Comparison of ENCODE assay signal across 8 mouse cellular contexts in the genomic region with DNA sequence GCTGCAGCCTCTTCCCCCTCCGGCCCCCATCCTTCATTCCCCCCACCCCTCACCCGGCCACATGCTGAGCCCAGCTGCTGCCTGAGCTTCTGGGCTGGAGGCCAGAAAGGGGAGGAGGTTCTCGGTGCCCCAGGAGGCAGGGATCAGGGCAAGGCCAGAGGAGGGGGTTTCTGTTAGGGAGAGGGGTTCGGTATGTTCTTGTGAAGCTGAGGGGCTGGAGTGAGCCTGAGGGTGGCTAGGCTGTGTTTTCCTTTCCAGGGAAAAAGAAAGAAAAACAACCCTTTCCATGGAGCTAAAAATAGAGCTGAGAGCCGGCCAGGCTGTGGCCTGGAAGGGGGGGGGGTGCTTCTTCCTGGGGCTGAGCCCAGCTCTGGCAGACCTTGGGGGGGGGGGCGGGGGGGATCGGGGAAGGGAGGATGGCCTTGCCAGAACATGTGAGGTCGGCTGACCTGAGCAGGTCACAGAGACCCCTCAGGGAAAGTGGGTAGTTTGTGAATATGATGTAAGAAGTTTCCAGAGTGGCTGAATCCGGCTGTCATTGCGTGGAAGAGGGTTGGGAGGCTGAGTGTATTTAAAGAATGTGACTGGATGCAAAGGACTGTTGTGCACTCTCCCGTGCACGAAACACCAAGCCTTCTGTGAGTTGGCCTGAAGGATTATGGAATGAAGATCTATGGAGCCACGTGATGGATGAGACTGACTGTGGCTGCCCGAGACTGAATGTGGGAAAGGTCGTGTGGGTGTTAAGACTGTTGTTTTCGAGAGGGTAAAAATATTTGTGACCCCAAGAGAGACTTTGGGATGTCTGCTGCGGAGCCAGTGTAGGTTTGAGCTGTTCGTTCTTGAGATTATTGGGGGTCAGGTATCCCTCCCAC. TPM values are rescaled to one million over a fixed set of nuclear protein-coding genes. Genes with fewer than 3 reads are reported as not detected.
DNase-seq lines count a peak whose midpoint lies in the region; ATAC-seq lines count a peak whose summit lies in the region.

No protein-coding gene starts in this region.

- peaks cover 39% of the 10 kb centered on the region for H3K4me1 ChIP-seq in embryonic facial prominence, embryonic 14.5 days (ENCODE audit: control insufficient read depth, insufficient read depth, low read length)
- peaks cover 63% of the 10 kb centered on the region for H3K4me1 ChIP-seq in heart, embryonic 13.5 days
- H3K4me1 ChIP-seq in kidney, embryonic 16.5 days (ENCODE audit: insufficient read depth, low read length) = peaks cover 63% of the 10 kb centered on the region
- peaks cover 24% of the 10 kb centered on the region for H3K4me1 ChIP-seq in liver, embryonic 16.5 days (ENCODE audit: control insufficient read depth, low read depth, low read length)
- H3K4me1 ChIP-seq in neural tube, embryonic 15.5 days = peaks cover 69% of the 10 kb centered on the region

- H3K36me3 ChIP-seq in embryonic facial prominence, embryonic 14.5 days (ENCODE audit: control insufficient read depth, insufficient read depth, low read length) = peaks cover 6% of the 10 kb centered on the region; the same call in 1 of the 2 replicates
- H3K36me3 ChIP-seq in heart, embryonic 13.5 days = peaks cover 26% of the 10 kb centered on the region
- peaks cover 8% of the 10 kb centered on the region for H3K36me3 ChIP-seq in kidney, embryonic 16.5 days (ENCODE audit: insufficient read depth, low read length)
- H3K36me3 ChIP-seq in liver, embryonic 16.5 days (ENCODE audit: control insufficient read depth, insufficient read depth) = peaks cover 2% of the 10 kb centered on the region; the same call in 1 of the 2 replicates
- H3K36me3 ChIP-seq in neural tube, embryonic 15.5 days = peaks cover 7% of the 10 kb centered on the region

- peak overlapping the region; percentile 87 for H3K9ac ChIP-seq in embryonic facial prominence, embryonic 14.5 days (ENCODE audit: low read depth, low read length)
- peak overlapping the region; percentile 98 for H3K9ac ChIP-seq in heart, embryonic 13.5 days
- peak overlapping the region; percentile 97 for H3K9ac ChIP-seq in kidney, embryonic 16.5 days (replicated peaks; ENCODE audit: low read length)
- H3K9ac ChIP-seq in liver, embryonic 16.5 days (ENCODE audit: low read depth, low read length) = peak overlapping the region; percentile 21; the same call in 1 of the 2 replicates
- peak overlapping the region; percentile 69; the same call in 1 of the 2 replicates for H3K9ac ChIP-seq in neural tube, embryonic 15.5 days (replicated peaks)

- WGBS in embryonic facial prominence, embryonic 14.5 days = 1% methylated on average over 17 of the region's 18 CpGs
- under 1% methylated on average over 17 of the region's 18 CpGs for WGBS in heart, embryonic 13.5 days
- WGBS in kidney, embryonic 16.5 days = under 1% methylated on average over 16 of the region's 18 CpGs
- 2% methylated on average over 16 of the region's 18 CpGs for WGBS in liver, embryonic 16.5 days (ENCODE audit: insufficient replicate concordance)
- under 1% methylated on average over 17 of the region's 18 CpGs for WGBS in neural tube, embryonic 15.5 days

- no peaks in the 10 kb centered on the region for H3K27me3 ChIP-seq in embryonic facial prominence, embryonic 14.5 days (replicated peaks; ENCODE audit: control insufficient read depth, insufficient read depth, low read length)
- no peaks in the 10 kb centered on the region for H3K27me3 ChIP-seq in heart, embryonic 13.5 days (replicated peaks)
- H3K27me3 ChIP-seq in kidney, embryonic 16.5 days (ENCODE audit: insufficient read depth, low read length) = no peaks in the 10 kb centered on the region
- no peaks in the 10 kb centered on the region; the same call in none of the 2 replicates for H3K27me3 ChIP-seq in liver, embryonic 16.5 days (ENCODE audit: control insufficient read depth, insufficient read depth, low read depth, low read length)
- 0 out of 2 replicates have a peak, but pooled peaks cover 3% of the 10 kb centered on the region for H3K27me3 ChIP-seq in neural tube, embryonic 15.5 days (replicated peaks)

- peak; percentile 58 for ATAC-seq in embryonic facial prominence, embryonic 14.5 days (ENCODE audit: low read depth)
- ATAC-seq in heart, embryonic 13.5 days (ENCODE audit: extremely low read depth, insufficient number of reproducible peaks, low FRiP score, low TSS enrichment) = peak; percentile 10; the same call in 1 of the 2 replicates
- ATAC-seq in kidney, embryonic 16.5 days (ENCODE audit: low FRiP score, low TSS enrichment) = peak; percentile 40
- no peak for ATAC-seq in liver, embryonic 16.5 days (ENCODE audit: low read depth)
- peak; percentile 13 for ATAC-seq in neural tube, embryonic 15.5 days (ENCODE audit: low FRiP score)
- ATAC-seq in megakaryocyte-erythroid progenitor cell, adult 5-6 weeks (replicated peaks; ENCODE audit: low FRiP score, low TSS enrichment, poor library complexity, severe bottlenecking) = no peak; the same call in 1 of the 2 replicates

- H3K4me3 ChIP-seq in embryonic facial prominence, embryonic 14.5 days (ENCODE audit: low read depth, low read length) = peak overlapping the region; percentile 63
- peak overlapping the region; percentile 85 for H3K4me3 ChIP-seq in heart, embryonic 13.5 days
- peak overlapping the region; percentile 87 for H3K4me3 ChIP-seq in kidney, embryonic 16.5 days (ENCODE audit: low read length)
- peak overlapping the region; percentile 61 for H3K4me3 ChIP-seq in liver, embryonic 16.5 days (ENCODE audit: low read depth, low read length)
- H3K4me3 ChIP-seq in neural tube, embryonic 15.5 days (replicated peaks) = peak overlapping the region; percentile 57

- no peaks in the 10 kb centered on the region for H3K9me3 ChIP-seq in embryonic facial prominence, embryonic 14.5 days (ENCODE audit: control insufficient read depth, low read length)
- H3K9me3 ChIP-seq in heart, embryonic 13.5 days = no peaks in the 10 kb centered on the region
- no peaks in the 10 kb centered on the region for H3K9me3 ChIP-seq in kidney, embryonic 16.5 days (ENCODE audit: low read length)
- no peaks in the 10 kb centered on the region for H3K9me3 ChIP-seq in liver, embryonic 16.5 days (replicated peaks; ENCODE audit: control insufficient read depth, low read length)
- H3K9me3 ChIP-seq in neural tube, embryonic 15.5 days (replicated peaks) = no peaks in the 10 kb centered on the region

- H3K27ac ChIP-seq in embryonic facial prominence, embryonic 14.5 days (replicated peaks; ENCODE audit: low read depth, low read length) = peak overlapping the region; percentile 99
- peak overlapping the region; percentile 100 for H3K27ac ChIP-seq in heart, embryonic 13.5 days (replicated peaks)
- H3K27ac ChIP-seq in kidney, embryonic 16.5 days (ENCODE audit: low read length) = peak overlapping the region; percentile 98
- peak overlapping the region; percentile 49 for H3K27ac ChIP-seq in liver, embryonic 16.5 days (ENCODE audit: low read length)
- H3K27ac ChIP-seq in neural tube, embryonic 15.5 days (replicated peaks) = peak overlapping the region; percentile 94

- peak; percentile 24 for DNase-seq in CD4-positive helper T cell, adult 2 months (ENCODE audit: low read depth, low spot score)
- DNase-seq in adrenal gland, postnatal 14 days = peak; percentile 90
- peak; percentile 96 for DNase-seq in embryonic facial prominence, embryonic 14.5 days (ENCODE audit: low spot score)

- peak overlapping the region; percentile 70 for H3K4me2 ChIP-seq in embryonic facial prominence, embryonic 14.5 days (ENCODE audit: low read depth, low read length)
- H3K4me2 ChIP-seq in heart, embryonic 13.5 days = peak overlapping the region; percentile 98
- H3K4me2 ChIP-seq in kidney, embryonic 16.5 days (replicated peaks; ENCODE audit: low read depth, low read length) = peak overlapping the region; percentile 95
- H3K4me2 ChIP-seq in liver, embryonic 16.5 days (ENCODE audit: low read depth, low read length) = peak overlapping the region; percentile 89
- H3K4me2 ChIP-seq in neural tube, embryonic 15.5 days = peak overlapping the region; percentile 82

RNA-seq across cellular contexts. Expression of gene Lzts2, which starts 2.4 kb away (rescaled TPM):
- total RNA-seq in adrenal gland, postnatal 14 days (2021) = 70.4 and 77.4 TPM in 2 replicates
- 51.2 and 56.1 TPM in 2 replicates for polyA plus RNA-seq in embryonic facial prominence, embryonic 14.5 days (2014; fragmentation: Nextera tagmentation; extraction: Ambion mirVana)
- 39.3 and 39.9 TPM in 2 replicates for polyA plus RNA-seq in heart, embryonic 13.5 days (2015; fragmentation: Nextera tagmentation; extraction: Ambion mirVana)
- 57.5 and 59.2 TPM in 2 replicates for polyA plus RNA-seq in kidney, embryonic 16.5 days (2015; fragmentation: Nextera tagmentation; extraction: Ambion mirVana)
- 4.6 and 4.7 TPM in 2 replicates for polyA plus RNA-seq in liver, embryonic 16.5 days (2015; fragmentation: Nextera tagmentation; extraction: Ambion mirVana)
- 23.4 and 28.2 TPM in 2 replicates for polyA plus RNA-seq in neural tube, embryonic 15.5 days (2015; fragmentation: Nextera tagmentation; extraction: Ambion mirVana)
- total RNA-seq in megakaryocyte-erythroid progenitor cell, adult 5-6 weeks (2014; fragmentation: Nextera tagmentation) = 9.0 and 10.2 TPM in 2 replicates
- total RNA-seq in megakaryocyte-erythroid progenitor cell, adult 5-6 weeks (2017) = 7.8 and 7.9 TPM in 2 replicates

RNA-seq across cellular contexts. Expression of gene Mrpl43, which starts 10.3 kb away (rescaled TPM):
- total RNA-seq in adrenal gland, postnatal 14 days (2021) = 45.6 and 50.0 TPM in 2 replicates
- 47.4 and 49.2 TPM in 2 replicates for polyA plus RNA-seq in embryonic facial prominence, embryonic 14.5 days (2014; fragmentation: Nextera tagmentation; extraction: Ambion mirVana)
- polyA plus RNA-seq in heart, embryonic 13.5 days (2015; fragmentation: Nextera tagmentation; extraction: Ambion mirVana) = 55.9 and 62.2 TPM in 2 replicates
- 69.5 and 72.8 TPM in 2 replicates for polyA plus RNA-seq in kidney, embryonic 16.5 days (2015; fragmentation: Nextera tagmentation; extraction: Ambion mirVana)
- 27.0 and 29.0 TPM in 2 replicates for polyA plus RNA-seq in liver, embryonic 16.5 days (2015; fragmentation: Nextera tagmentation; extraction: Ambion mirVana)
- polyA plus RNA-seq in neural tube, embryonic 15.5 days (2015; fragmentation: Nextera tagmentation; extraction: Ambion mirVana) = 89.1 and 96.2 TPM in 2 replicates
- 32.2 and 48.4 TPM in 2 replicates for total RNA-seq in megakaryocyte-erythroid progenitor cell, adult 5-6 weeks (2014; fragmentation: Nextera tagmentation)
- 26.3 and 29.0 TPM in 2 replicates for total RNA-seq in megakaryocyte-erythroid progenitor cell, adult 5-6 weeks (2017)

RNA-seq across cellular contexts. Expression of gene Twnk, which starts 11.1 kb away (rescaled TPM):
- total RNA-seq in adrenal gland, postnatal 14 days (2021) = 27.5 and 30.7 TPM in 2 replicates
- 10.5 and 11.2 TPM in 2 replicates for polyA plus RNA-seq in embryonic facial prominence, embryonic 14.5 days (2014; fragmentation: Nextera tagmentation; extraction: Ambion mirVana)
- polyA plus RNA-seq in heart, embryonic 13.5 days (2015; fragmentation: Nextera tagmentation; extraction: Ambion mirVana) = 16.3 and 16.7 TPM in 2 replicates
- 28.4 and 31.5 TPM in 2 replicates for polyA plus RNA-seq in kidney, embryonic 16.5 days (2015; fragmentation: Nextera tagmentation; extraction: Ambion mirVana)
- polyA plus RNA-seq in liver, embryonic 16.5 days (2015; fragmentation: Nextera tagmentation; extraction: Ambion mirVana) = 12.0 and 13.4 TPM in 2 replicates
- 12.9 and 15.8 TPM in 2 replicates for polyA plus RNA-seq in neural tube, embryonic 15.5 days (2015; fragmentation: Nextera tagmentation; extraction: Ambion mirVana)
- 32.5 and 37.0 TPM in 2 replicates for total RNA-seq in megakaryocyte-erythroid progenitor cell, adult 5-6 weeks (2014; fragmentation: Nextera tagmentation)
- total RNA-seq in megakaryocyte-erythroid progenitor cell, adult 5-6 weeks (2017) = 27.1 and 32.6 TPM in 2 replicates

RNA-seq across cellular contexts. Expression of gene Sema4g, which starts 27.7 kb away (rescaled TPM):
- total RNA-seq in adrenal gland, postnatal 14 days (2021) = 8.4 and 29.7 TPM in 2 replicates
- polyA plus RNA-seq in embryonic facial prominence, embryonic 14.5 days (2014; fragmentation: Nextera tagmentation; extraction: Ambion mirVana) = 2.9 and 4.3 TPM in 2 replicates
- 0.60 and 0.96 TPM in 2 replicates for polyA plus RNA-seq in heart, embryonic 13.5 days (2015; fragmentation: Nextera tagmentation; extraction: Ambion mirVana)
- polyA plus RNA-seq in kidney, embryonic 16.5 days (2015; fragmentation: Nextera tagmentation; extraction: Ambion mirVana) = 6.5 and 7.0 TPM in 2 replicates
- polyA plus RNA-seq in liver, embryonic 16.5 days (2015; fragmentation: Nextera tagmentation; extraction: Ambion mirVana) = 5.4 and 8.0 TPM in 2 replicates
- polyA plus RNA-seq in neural tube, embryonic 15.5 days (2015; fragmentation: Nextera tagmentation; extraction: Ambion mirVana) = 17.4 and 19.4 TPM in 2 replicates
- total RNA-seq in megakaryocyte-erythroid progenitor cell, adult 5-6 weeks (2014; fragmentation: Nextera tagmentation) = 1.4 TPM in 1 of 2 replicates, not detected in the other
- total RNA-seq in megakaryocyte-erythroid progenitor cell, adult 5-6 weeks (2017) = not detected in 2 replicates

RNA-seq across cellular contexts. Expression of gene Pdzd7, which starts 28.9 kb away (rescaled TPM):
- total RNA-seq in adrenal gland, postnatal 14 days (2021) = not detected in 2 replicates
- 0.32 and 0.67 TPM in 2 replicates for polyA plus RNA-seq in embryonic facial prominence, embryonic 14.5 days (2014; fragmentation: Nextera tagmentation; extraction: Ambion mirVana)
- 0.15 TPM in 1 of 2 replicates, not detected in the other for polyA plus RNA-seq in heart, embryonic 13.5 days (2015; fragmentation: Nextera tagmentation; extraction: Ambion mirVana)
- 0.82 and 0.89 TPM in 2 replicates for polyA plus RNA-seq in kidney, embryonic 16.5 days (2015; fragmentation: Nextera tagmentation; extraction: Ambion mirVana)
- not detected in 2 replicates for polyA plus RNA-seq in liver, embryonic 16.5 days (2015; fragmentation: Nextera tagmentation; extraction: Ambion mirVana)
- polyA plus RNA-seq in neural tube, embryonic 15.5 days (2015; fragmentation: Nextera tagmentation; extraction: Ambion mirVana) = 1.5 and 2.6 TPM in 2 replicates
- not detected in 2 replicates for total RNA-seq in megakaryocyte-erythroid progenitor cell, adult 5-6 weeks (2014; fragmentation: Nextera tagmentation)
- not detected in 2 replicates for total RNA-seq in megakaryocyte-erythroid progenitor cell, adult 5-6 weeks (2017)

Comparison
In these comparisons a context has a peak if more than half of its experiments do, and no peak if none do; other contexts are left out.
1. DNase-seq: peak in every context shown above with its lines; median percentile 96 in embryonic facial prominence, embryonic 14.5 days; 90 in adrenal gland, postnatal 14 days; 24 in CD4-positive helper T cell, adult 2 months.
2. ATAC-seq: peak in embryonic facial prominence, embryonic 14.5 days (single experiment), heart, embryonic 13.5 days (single experiment), kidney, embryonic 16.5 days (single experiment) and neural tube, embryonic 15.5 days (single experiment); none in liver, embryonic 16.5 days (single experiment) and megakaryocyte-erythroid progenitor cell, adult 5-6 weeks (single experiment).
3. H3K27ac ChIP-seq: peak in every context shown above with its lines; median percentile 100 in heart, embryonic 13.5 days; 99 in embryonic facial prominence, embryonic 14.5 days; 98 in kidney, embryonic 16.5 days; 94 in neural tube, embryonic 15.5 days; 49 in liver, embryonic 16.5 days.
4. H3K9ac ChIP-seq: peak in every context shown above with its lines; median percentile 98 in heart, embryonic 13.5 days; 97 in kidney, embryonic 16.5 days; 87 in embryonic facial prominence, embryonic 14.5 days; 69 in neural tube, embryonic 15.5 days; 21 in liver, embryonic 16.5 days.
5. Peak in every context shown above with its lines, with median percentiles within 50 percentile points of each other: H3K4me2 ChIP-seq and H3K4me3 ChIP-seq.